Mouse (Mus musculus): ENCODE data around the gene Ranbp3.

DNA sequence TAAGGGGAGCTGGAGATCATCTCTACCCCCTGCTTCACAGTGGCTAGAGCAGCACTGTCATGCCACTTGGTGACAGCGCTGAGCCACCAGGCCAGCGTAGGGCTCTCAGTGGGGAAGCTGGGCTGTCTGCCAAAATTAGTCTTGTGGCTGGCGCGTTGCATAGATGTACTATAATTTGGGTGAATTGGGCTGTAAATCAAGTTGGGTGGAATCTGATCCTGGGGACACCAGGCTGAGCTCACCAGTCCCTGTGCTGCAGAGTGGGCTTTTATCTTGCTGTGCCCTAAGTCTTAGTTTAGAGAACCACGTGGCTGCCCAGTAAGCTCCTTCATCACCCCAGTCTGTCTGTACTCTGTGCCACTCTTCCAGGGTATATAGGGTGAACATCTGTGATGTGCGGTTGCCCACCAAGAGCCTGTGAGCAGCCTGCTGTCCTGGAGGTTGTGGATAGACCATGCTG is 20.8 kb downstream of the Ranbp3 start:
- TF ChIP-seq CTCF (IDR thresholded peaks at IDR 0.05; ENCODE audit: insufficient read depth, low read length), result no peak
- TF ChIP-seq POLR2A (IDR thresholded peaks at IDR 0.05; ENCODE audit: borderline replicate concordance, extremely low read depth, low read depth, low read length), result no peak
